Mouse (Mus musculus): ENCODE results near the gene Dhx37.
"Not testable (repeated sequence)": the region's sequence is repeated elsewhere in the genome, so short reads cannot be mapped to it uniquely, and the experiment has no call there.

Gene Dhx37

GRCm38 (mm10) chr5:125409348-125410090 lies 24.4 kb downstream of the Dhx37 start:
- no peak for DNase-seq (ENCODE audit: low read depth in 1 of 2, low spot score in 2 of 2)

- DNase-seq (ENCODE audit: low read depth in 1 of 2, low spot score in 2 of 2): peak; percentile 62 to 79
Observed at GRCm38 (mm10) chr5:125408842-125409241, 25.1 kb downstream of the Dhx37 start.

- no peak for DNase-seq (ENCODE audit: low read depth in 1 of 2, low spot score in 2 of 2)
Observed at GRCm38 (mm10) chr5:125407910-125408575, 25.9 kb downstream of the Dhx37 start.

GRCm38 (mm10) chr5:125407020-125407830 lies 26.7 kb downstream of the Dhx37 start:
- DNase-seq (ENCODE audit: low read depth in 1 of 2, low spot score in 2 of 2): no peak

- peak in 1 of 2 experiments; percentile 38 for DNase-seq (ENCODE audit: low read depth in 1 of 2, low spot score in 2 of 2)
Observed at GRCm38 (mm10) chr5:125406322-125407016, 27.5 kb downstream of the Dhx37 start.

GRCm38 (mm10) chr5:125405546-125406248 lies 28.2 kb downstream of the Dhx37 start:
- DNase-seq (ENCODE audit: low read depth in 1 of 2, low spot score in 2 of 2): peak; percentile 70 to 83

- DNase-seq (ENCODE audit: low read depth in 1 of 2, low spot score in 2 of 2): no peak
Observed at GRCm38 (mm10) chr5:125404903-125405545, 28.9 kb downstream of the Dhx37 start.

- no peak for DNase-seq (ENCODE audit: low read depth in 1 of 2, low spot score in 2 of 2)
Observed at GRCm38 (mm10) chr5:125404536-125404902, 29.4 kb downstream of the Dhx37 start.

GRCm38 (mm10) chr5:125403481-125404465 lies 30.1 kb downstream of the Dhx37 start:
- DNase-seq (ENCODE audit: low read depth in 1 of 2, low spot score in 2 of 2): peak; percentile 43 to 56

- no peak for DNase-seq (ENCODE audit: low read depth in 1 of 2, low spot score in 2 of 2)
Observed at GRCm38 (mm10) chr5:125402991-125403390, 30.9 kb downstream of the Dhx37 start.

- no peak for DNase-seq (ENCODE audit: low read depth in 1 of 2, low spot score in 2 of 2)
Observed at GRCm38 (mm10) chr5:125402476-125402875, 31.4 kb downstream of the Dhx37 start.

GRCm38 (mm10) chr5:125400903-125401302 lies 33.0 kb downstream of the Dhx37 start:
- DNase-seq (ENCODE audit: low read depth in 1 of 2, low spot score in 2 of 2): no peak

- no peak for DNase-seq (ENCODE audit: low read depth in 1 of 2, low spot score in 2 of 2)
Observed at GRCm38 (mm10) chr5:125395008-125395407, 38.9 kb downstream of the Dhx37 start.

GRCm38 (mm10) chr5:125393622-125394603 lies 40.0 kb downstream of the Dhx37 start:
- DNase-seq (ENCODE audit: low read depth in 1 of 2, low spot score in 2 of 2): peak in 1 of 2 experiments; percentile 63

- DNase-seq (ENCODE audit: low read depth in 1 of 2, low spot score in 2 of 2): peak; percentile 85 to 90
Observed at GRCm38 (mm10) chr5:125392977-125393621, 40.8 kb downstream of the Dhx37 start.

GRCm38 (mm10) chr5:125392618-125392976 lies 41.3 kb downstream of the Dhx37 start:
- no peak for DNase-seq (ENCODE audit: low read depth in 1 of 2, low spot score in 2 of 2)

- not testable (repeated sequence) for DNase-seq (ENCODE audit: low read depth in 1 of 2, low spot score in 2 of 2)
Observed at GRCm38 (mm10) chr5:125392176-125392575, 41.7 kb downstream of the Dhx37 start.

Data from monocyte, adult 2 months (primary cell).